Mouse (Mus musculus) intestine, embryonic 15.5 days (tissue): Measurements from ENCODE around the gene Fkbp1a. TPM values are rescaled to one million over a fixed set of nuclear protein-coding genes. Genes with fewer than 3 reads are reported as not detected.

ENCODE experiments used
- ATAC-seq: fragments of 200-750 bp; cut with Nextera tagmentation; 2 replicates; pipeline ENCODE4 v1.8.0; 2017; ENCODE audit warnings: moderate TSS enrichment, moderate library complexity
- H3K27ac ChIP-seq: fragments of 300-500 bp; sonication (generic); 2 replicates; pipeline ENCODE4 v1.5.1; 2015; ENCODE audit warnings: mild to moderate bottlenecking, inconsistent platforms
- H3K27me3 ChIP-seq: fragments of 300-500 bp; sonication (generic); replicated peaks from 2 replicates; pipeline ENCODE4 v1.6.1; 2015; ENCODE audit warnings: inconsistent platforms
- H3K36me3 ChIP-seq: fragments of 300-500 bp; sonication (generic); 2 replicates; pipeline ENCODE4 v1.6.1; 2015; ENCODE audit warnings: inconsistent platforms
- H3K4me1 ChIP-seq: fragments of 300-500 bp; sonication (generic); replicated peaks from 2 replicates; pipeline ENCODE4 v1.6.1; 2015; ENCODE audit warnings: inconsistent platforms
- H3K4me2 ChIP-seq: fragments of 300-500 bp; sonication (generic); replicated peaks from 2 replicates; pipeline ENCODE4 v1.6.1; 2015; ENCODE audit warnings: mild to moderate bottlenecking, inconsistent platforms
- H3K4me3 ChIP-seq: fragments of 300-500 bp; sonication (generic); replicated peaks from 2 replicates; pipeline ENCODE4 v1.5.1; 2015; ENCODE audit warnings: inconsistent platforms
- H3K9ac ChIP-seq: fragments of 300-500 bp; sonication (generic); 2 replicates; pipeline ENCODE4 v1.6.1; 2015; ENCODE audit warnings: inconsistent platforms
- H3K9me3 ChIP-seq: fragments of 300-500 bp; sonication (generic); 2 replicates; pipeline ENCODE4 v1.6.1; 2016; ENCODE audit warnings: inconsistent platforms
- WGBS: fragments of 180-500 bp; shearing (Covaris S2); methylation state at CpG from one replicate; pipeline ENCODE4 v1.1.7; 2015; 5-methylcytosine and 5-hydroxymethylcytosine counted together
- polyA plus RNA-seq: library from polyadenylated mRNA; unstranded; fragments of >200 nt; fragmentation: Nextera tagmentation; extraction: Ambion mirVana; gene quantifications from 2 replicates; pipeline ENCODE4 v1.2.1, GENCODE M21; 2015

The Fkbp1a gene
- polyA plus RNA-seq, 1 experiment from 2014 or later: 626 TPM

DNA sequence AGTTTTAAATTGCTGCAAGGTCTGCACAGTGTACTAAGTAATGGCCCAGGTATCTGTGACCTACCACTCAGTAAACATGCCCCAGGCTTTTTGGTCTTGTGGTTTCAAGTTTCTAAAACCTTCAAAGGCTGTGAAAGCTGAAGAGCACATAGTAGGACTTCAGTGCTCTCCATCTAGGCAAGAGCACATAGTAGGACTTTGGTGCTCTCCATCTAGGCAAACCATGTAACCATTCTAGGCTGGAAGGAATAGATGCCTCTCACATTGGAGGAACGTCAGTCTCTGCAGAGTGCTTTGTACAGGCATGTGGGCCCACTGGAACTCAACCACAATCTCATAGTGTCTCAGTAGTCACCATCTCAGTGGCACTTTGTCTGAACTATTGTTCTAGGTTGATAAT is 21.7 kb downstream of the Fkbp1a start:
- WGBS: 82% methylated on average over 1 of the region's 1 CpGs
- H3K27ac ChIP-seq: no peak overlapping the region
- H3K36me3 ChIP-seq: peaks cover 21% of the 10 kb centered on the region

DNA sequence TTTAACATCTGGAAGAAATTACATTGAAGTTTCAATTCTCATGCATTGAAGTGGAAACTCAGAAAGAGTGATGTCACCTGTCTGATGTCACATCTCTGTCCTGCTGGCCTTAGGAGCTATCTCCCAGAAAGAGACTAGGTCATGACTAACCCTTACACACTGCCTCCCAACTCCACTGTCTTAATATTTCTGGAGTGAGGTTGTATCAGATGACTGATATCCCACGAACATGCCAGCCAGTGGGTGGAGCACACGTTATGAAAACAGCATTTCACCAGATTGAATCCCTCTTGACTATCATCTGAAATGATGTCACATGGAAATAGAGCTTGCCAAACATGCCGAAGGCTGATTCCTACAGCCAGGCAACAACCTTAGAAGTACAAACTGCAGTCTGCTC is 22.7 kb downstream of the Fkbp1a start:
- H3K27ac ChIP-seq: no peak overlapping the region
- ATAC-seq: no peak

More for the DNA sequence above, 21.7 kb downstream of the Fkbp1a start:
- H3K4me2 ChIP-seq: no peak overlapping the region
- no peak overlapping the region for H3K4me3 ChIP-seq
- H3K4me1 ChIP-seq: 0 out of 2 replicates have a peak, but pooled peaks cover 4% of the 10 kb centered on the region
- no peaks in the 10 kb centered on the region for H3K9me3 ChIP-seq
- H3K27me3 ChIP-seq: no peaks in the 10 kb centered on the region
- H3K9ac ChIP-seq: no peak overlapping the region
- peak; percentile 6; the same call in 1 of the 2 replicates for ATAC-seq

DNA sequence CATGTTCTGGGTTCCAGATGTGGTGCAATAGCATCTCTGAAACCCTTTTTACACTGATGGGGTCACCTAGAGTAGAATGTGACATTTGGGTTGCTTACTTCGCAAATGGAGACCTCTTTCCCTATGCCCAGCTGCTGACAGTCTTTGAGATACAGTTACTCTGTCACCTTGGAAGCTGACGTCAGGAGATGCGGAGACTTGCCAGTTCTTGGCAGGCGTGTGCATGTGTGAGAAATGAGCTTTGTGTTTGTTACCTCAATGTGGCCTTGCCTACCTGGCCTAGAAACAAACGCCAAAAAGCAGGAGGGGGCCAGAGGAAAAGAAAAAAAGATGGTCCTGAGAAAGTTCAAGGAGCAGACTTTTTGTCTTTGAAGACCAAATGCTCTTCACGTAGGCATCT is 24.6 kb downstream of the Fkbp1a start:
- WGBS: 84% methylated on average over 6 of the region's 6 CpGs
- ATAC-seq: no peak
- H3K4me3 ChIP-seq: no peak overlapping the region
- H3K9ac ChIP-seq: no peak overlapping the region
- H3K4me2 ChIP-seq: no peak overlapping the region
- 0 out of 2 replicates have a peak, but pooled peaks cover 4% of the 10 kb centered on the region for H3K4me1 ChIP-seq
- no peaks in the 10 kb centered on the region for H3K27me3 ChIP-seq
- H3K36me3 ChIP-seq: peaks cover 6% of the 10 kb centered on the region; the same call in 1 of the 2 replicates
- no peaks in the 10 kb centered on the region for H3K9me3 ChIP-seq
- no peak overlapping the region for H3K27ac ChIP-seq

More for the DNA sequence above, 22.7 kb downstream of the Fkbp1a start:
- Histone ChIP-seq H3K36me3 (peaks cover 11% of the 10 kb centered on the region), H3K4me2 (no peak overlapping the region), H3K9ac (no peak overlapping the region), H3K4me1 (0 out of 2 replicates have a peak, but pooled peaks cover 4% of the 10 kb centered on the region), H3K4me3 (no peak overlapping the region), H3K9me3 (no peaks in the 10 kb centered on the region), H3K27me3 (no peaks in the 10 kb centered on the region)
- WGBS: 63% methylated on average over 3 of the region's 3 CpGs

DNA sequence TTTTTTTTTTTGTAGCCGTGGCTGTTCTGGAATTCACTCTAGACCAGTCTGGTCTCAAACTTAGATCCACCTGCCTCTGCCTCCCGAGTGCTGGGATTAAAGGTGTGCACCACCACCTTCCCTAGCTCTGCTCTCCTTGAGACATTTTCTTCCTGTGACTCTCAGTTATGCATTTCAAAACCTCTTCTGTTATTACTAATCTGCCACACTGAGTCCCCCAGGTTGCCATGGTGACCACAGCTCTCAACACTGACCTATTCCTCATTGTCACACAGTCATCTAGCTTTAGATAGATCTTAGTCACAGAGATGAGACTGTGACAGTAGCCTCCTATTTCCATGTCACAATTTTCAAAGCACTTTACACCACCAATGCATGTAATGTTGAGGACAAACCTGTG is 27.2 kb downstream of the Fkbp1a start:
- Histone ChIP-seq H3K4me1 (no peaks in the 10 kb centered on the region), H3K27ac (no peak overlapping the region), H3K9ac (no peak overlapping the region), H3K27me3 (no peaks in the 10 kb centered on the region), H3K9me3 (no peaks in the 10 kb centered on the region), H3K36me3 (no peaks in the 10 kb centered on the region), H3K4me2 (no peak overlapping the region), H3K4me3 (no peak overlapping the region)
- no peak for ATAC-seq
- WGBS: 76% methylated on average over 2 of the region's 2 CpGs

DNA sequence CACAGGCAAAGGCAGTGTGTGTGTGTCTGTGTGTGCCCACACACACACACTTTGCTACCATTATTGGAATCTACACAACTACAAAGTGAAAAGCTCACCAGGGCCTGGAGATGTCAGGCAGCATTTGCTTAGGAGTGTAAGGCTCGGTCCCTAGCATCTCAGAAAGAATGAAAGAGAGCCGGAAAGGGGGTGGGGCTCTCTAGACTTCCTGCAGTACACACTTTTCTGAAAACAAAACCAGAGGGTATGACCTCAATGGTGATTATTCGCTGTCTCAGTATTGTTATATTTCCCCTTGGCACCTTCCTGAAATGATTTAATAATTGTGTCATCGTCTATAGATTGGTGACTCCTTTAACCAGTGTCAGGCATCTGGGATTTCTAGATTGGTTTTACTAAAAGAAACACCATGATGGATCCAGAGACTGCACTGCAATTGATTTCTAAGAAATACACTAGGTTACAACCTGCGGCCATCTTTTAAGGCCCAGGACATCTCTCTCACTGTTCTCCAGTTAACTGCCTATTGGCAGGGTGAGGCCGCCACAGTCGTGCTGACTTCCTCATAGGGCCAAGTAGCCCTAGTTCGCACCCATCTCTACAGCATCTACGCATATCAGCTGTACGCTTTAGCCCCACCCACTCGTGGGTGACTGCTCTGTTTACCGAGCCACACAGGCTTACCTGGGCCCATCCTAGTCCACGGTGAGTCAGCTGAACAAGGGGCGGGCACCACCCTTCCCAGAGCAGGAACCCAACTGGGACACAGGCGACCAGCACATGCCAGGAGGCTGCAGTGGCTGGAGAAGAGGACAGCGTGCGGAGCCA is 29.8 kb downstream of the Fkbp1a start, which contains the start of gene Sdcbp2:
Gene Sdcbp2 (plus strand): TSS at position 750 of the 828 bp plus-strand sequence.
- 56% methylated on average over 17 of the region's 17 CpGs for WGBS
- no peaks in the 10 kb centered on the region for H3K36me3 ChIP-seq
- peak within 1 kb of the TSS; percentile 18; the same call in 1 of the 2 replicates for H3K27ac ChIP-seq
- no peak within 1 kb of the TSS for H3K4me3 ChIP-seq
- no peaks in the 10 kb centered on the region for H3K27me3 ChIP-seq
- peak; percentile 89 for ATAC-seq
- peak within 1 kb of the TSS; percentile 5; the same call in 1 of the 2 replicates for H3K4me2 ChIP-seq
- H3K9me3 ChIP-seq: no peaks in the 10 kb centered on the region
- no peaks in the 10 kb centered on the region; the same call in 1 of the 2 replicates for H3K4me1 ChIP-seq
- H3K9ac ChIP-seq: no peak within 1 kb of the TSS

DNA sequence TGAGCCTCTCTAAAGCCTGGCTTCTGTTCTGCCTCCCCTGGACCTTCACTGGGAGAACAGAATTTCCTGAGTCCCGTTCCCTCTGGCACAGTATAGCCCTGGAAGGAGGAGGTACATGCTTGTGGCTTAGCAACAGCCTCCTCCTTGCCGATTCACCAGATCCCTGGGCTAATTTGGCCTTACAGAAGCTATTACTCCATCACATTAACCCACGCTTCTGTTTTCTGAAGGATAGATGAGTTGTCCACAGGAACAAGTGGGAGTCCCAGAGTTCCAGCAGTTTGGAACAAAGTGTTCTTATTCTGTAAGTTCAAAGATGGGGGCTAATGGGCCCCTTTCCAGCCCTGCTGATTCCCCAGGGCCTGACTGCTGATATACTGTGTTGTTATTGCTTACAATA is 31.4 kb downstream of the Fkbp1a start:
- WGBS: 72% methylated on average over 3 of the region's 3 CpGs
- no peak overlapping the region for H3K4me3 ChIP-seq
- no peaks in the 10 kb centered on the region; the same call in 1 of the 2 replicates for H3K4me1 ChIP-seq

DNA sequence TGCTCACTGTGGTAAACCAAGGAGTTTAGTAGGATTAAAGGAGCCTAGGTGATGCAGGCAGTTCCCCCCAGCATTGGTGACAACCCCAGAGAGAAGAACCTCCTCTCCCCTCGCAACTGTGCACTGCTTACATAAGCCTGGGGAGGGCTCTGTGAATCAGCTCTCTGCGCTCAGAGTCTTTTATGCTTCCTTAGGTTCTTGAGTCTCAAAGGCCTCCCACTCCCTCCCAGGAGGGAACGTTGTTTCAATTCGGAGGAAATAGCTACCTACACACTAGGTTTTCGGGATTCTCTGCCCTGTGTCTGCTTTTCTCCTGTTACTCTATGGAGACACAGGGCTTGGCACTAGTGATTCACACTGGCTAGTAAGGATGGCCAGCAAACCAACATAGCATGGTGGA is 32.3 kb downstream of the Fkbp1a start:
- Histone ChIP-seq H3K4me2 (no peak overlapping the region), H3K36me3 (no peaks in the 10 kb centered on the region), H3K4me1 (no peaks in the 10 kb centered on the region; the same call in 1 of the 2 replicates), H3K27ac (no peak overlapping the region), H3K9me3 (no peaks in the 10 kb centered on the region), H3K4me3 (no peak overlapping the region), H3K9ac (no peak overlapping the region), H3K27me3 (no peaks in the 10 kb centered on the region)
- no peak for ATAC-seq
- 81% methylated on average over 5 of the region's 5 CpGs for WGBS

More for the DNA sequence above, 31.4 kb downstream of the Fkbp1a start:
- no peak for ATAC-seq
- Histone ChIP-seq H3K27me3 (no peaks in the 10 kb centered on the region), H3K9me3 (no peaks in the 10 kb centered on the region), H3K4me2 (no peak overlapping the region), H3K9ac (no peak overlapping the region), H3K27ac (no peak overlapping the region), H3K36me3 (no peaks in the 10 kb centered on the region)

DNA sequence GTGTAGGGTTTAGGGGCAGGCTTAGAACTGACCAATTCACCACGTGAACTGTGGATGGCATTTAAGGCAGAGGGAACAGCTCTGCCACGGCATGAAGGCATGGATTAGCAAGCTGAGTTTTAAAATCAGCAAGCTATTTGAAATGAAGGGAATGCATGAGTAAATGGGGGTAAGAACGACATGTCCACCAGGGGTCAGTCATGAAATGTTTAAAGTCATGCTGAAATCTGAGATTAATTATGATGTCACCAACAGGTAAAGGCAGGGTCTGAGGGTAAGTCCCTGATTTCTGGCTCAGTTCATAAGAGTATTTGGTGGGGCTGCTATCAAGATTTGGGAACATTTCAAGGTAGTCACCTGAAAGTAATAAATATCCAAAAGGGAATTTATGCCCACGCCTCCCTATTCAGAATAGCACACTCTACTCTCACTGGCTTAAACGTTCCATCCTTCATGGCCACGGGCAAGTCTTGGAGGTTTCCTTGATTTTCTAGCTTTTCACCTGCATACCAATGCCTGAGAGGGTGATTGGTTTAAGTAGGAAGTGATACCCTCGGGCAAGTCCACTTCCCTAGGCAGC is 32.9 kb downstream of the Fkbp1a start:
- peak overlapping the region; percentile 81 for H3K27ac ChIP-seq
- H3K36me3 ChIP-seq: no peaks in the 10 kb centered on the region
- peak overlapping the region; percentile 45; the same call in 1 of the 2 replicates for H3K9ac ChIP-seq
- WGBS: 33% methylated on average over 7 of the region's 7 CpGs
- H3K4me1 ChIP-seq: no peaks in the 10 kb centered on the region; the same call in 1 of the 2 replicates
- H3K9me3 ChIP-seq: no peaks in the 10 kb centered on the region
- H3K27me3 ChIP-seq: no peaks in the 10 kb centered on the region
- H3K4me2 ChIP-seq: peak overlapping the region; percentile 81
- peak overlapping the region; percentile 38 for H3K4me3 ChIP-seq
- peak; percentile 1 for ATAC-seq

DNA sequence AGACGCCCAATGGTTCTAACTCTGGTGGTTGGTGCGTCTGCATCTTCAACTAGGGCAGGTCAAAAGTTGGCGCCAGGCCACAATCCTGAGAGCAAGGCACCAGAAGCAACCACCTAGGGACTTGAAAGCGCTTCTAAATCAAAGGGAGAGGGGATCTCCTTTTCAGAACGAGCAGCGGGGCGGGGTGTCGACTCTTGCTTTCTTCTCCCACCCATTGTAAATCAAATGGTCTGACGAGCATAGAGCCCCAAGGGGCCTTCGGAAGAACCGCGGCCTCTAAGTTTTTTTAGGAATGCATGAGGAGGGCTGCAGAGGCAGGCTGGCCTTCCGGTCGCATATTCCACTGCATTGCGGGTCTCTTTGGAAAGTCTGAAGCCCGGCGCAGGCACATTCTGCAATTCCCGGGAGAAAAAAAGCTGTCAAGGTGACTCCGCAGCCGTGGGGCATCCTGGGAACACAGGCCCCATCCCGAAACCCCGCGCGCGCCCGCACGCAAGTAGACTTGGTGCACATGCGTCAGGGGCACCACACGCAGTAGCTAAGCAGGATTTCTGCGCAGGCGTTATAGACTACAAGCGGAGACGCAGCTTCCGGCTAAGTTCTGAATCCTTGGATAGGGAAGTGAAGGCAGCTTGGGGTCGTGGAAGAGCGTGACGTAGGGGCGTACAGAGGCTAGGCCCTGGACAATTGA is 33.6 kb downstream of the Fkbp1a start:
- ATAC-seq: peak; percentile 82
- WGBS: 2% methylated on average over 38 of the region's 38 CpGs
- no peaks in the 10 kb centered on the region for H3K27me3 ChIP-seq
- H3K9me3 ChIP-seq: no peaks in the 10 kb centered on the region
- peak overlapping the region; percentile 81 for H3K4me2 ChIP-seq
- peak overlapping the region; percentile 38 for H3K4me3 ChIP-seq
- no peaks in the 10 kb centered on the region for H3K36me3 ChIP-seq
- H3K9ac ChIP-seq: peak overlapping the region; percentile 45
- H3K27ac ChIP-seq: peak overlapping the region; percentile 81
- H3K4me1 ChIP-seq: no peaks in the 10 kb centered on the region; the same call in 1 of the 2 replicates

DNA sequence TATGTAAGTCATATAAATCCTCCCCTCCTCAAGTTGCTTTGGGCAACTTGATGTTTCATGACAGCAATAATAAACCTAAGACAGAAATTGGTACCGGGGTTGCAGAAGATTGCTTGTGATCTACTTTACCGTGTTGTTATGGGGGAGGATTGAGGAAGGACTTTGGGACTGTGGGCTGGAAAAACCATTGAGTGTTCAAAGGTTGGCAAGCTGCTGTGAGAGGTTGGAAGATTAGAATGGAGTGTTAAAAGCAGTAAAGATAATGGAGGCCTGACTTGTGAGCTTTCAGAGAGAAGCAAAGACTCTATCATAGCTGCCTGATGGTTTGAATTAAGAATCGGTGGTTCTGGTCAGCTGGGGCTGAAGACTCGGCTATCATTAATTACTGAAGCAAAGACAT is 36.9 kb downstream of the Fkbp1a start:
- Histone ChIP-seq H3K4me3 (no peak overlapping the region), H3K27me3 (no peaks in the 10 kb centered on the region), H3K9ac (no peak overlapping the region), H3K4me2 (no peak overlapping the region), H3K27ac (peak overlapping the region; percentile 29; the same call in 1 of the 2 replicates), H3K36me3 (no peaks in the 10 kb centered on the region), H3K9me3 (no peaks in the 10 kb centered on the region), H3K4me1 (no peaks in the 10 kb centered on the region; the same call in 1 of the 2 replicates)
- ATAC-seq: peak; percentile 32; the same call in 1 of the 2 replicates
- 70% methylated on average over 4 of the region's 4 CpGs for WGBS

DNA sequence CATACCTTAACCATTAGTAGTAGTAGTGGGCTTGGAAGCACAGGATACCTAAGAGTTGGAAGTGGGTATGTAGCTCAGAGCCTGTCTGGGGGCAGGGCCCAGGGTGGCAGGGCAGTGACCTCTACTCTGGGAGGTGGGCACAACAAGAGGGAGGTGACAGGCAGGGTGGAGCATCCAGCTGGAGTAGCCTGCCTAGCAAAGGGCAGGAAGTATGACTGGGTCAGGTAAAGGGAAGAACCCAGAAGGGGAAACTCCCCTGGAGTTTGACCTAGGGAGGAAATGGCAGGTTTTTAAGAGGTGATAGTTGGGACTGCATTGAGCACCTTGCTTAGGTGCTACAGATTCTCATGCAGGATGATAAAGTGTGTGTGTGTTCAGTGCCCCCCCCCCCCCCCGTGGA is 38.7 kb downstream of the Fkbp1a start:
- H3K4me1 ChIP-seq: no peaks in the 10 kb centered on the region
- no peaks in the 10 kb centered on the region for H3K36me3 ChIP-seq
- H3K27me3 ChIP-seq: no peaks in the 10 kb centered on the region
- H3K4me2 ChIP-seq: no peak overlapping the region
- H3K27ac ChIP-seq: no peak overlapping the region
- WGBS: 27% methylated on average over 1 of the region's 1 CpGs
- no peak overlapping the region for H3K9ac ChIP-seq
- H3K4me3 ChIP-seq: no peak overlapping the region
- ATAC-seq: peak; percentile 40
- H3K9me3 ChIP-seq: no peaks in the 10 kb centered on the region

DNA sequence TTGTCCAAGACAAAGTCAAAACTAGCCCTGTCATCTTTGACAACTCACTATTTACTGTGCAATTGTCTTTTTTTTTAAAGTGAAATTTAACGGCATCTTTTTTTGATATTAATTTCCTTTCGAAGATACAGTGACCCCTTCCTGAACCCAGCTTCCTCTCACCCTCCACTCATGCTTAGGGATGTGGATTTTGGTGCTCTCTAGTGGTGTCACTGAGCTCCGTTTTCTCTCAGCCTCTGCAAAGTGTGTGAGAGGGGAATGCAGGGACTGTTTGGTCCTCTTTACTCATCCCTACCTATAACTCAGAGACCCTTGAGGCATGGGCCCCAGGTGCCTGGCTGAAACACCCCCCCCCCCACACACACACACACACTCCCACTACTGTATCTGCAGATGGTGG is 43.7 kb downstream of the Fkbp1a start:
- Histone ChIP-seq H3K27me3 (no peaks in the 10 kb centered on the region), H3K27ac (no peak overlapping the region), H3K4me1 (no peaks in the 10 kb centered on the region), H3K4me2 (no peak overlapping the region), H3K9me3 (no peaks in the 10 kb centered on the region), H3K9ac (no peak overlapping the region), H3K4me3 (no peak overlapping the region), H3K36me3 (no peaks in the 10 kb centered on the region)
- WGBS: 44% methylated on average over 3 of the region's 3 CpGs
- no peak for ATAC-seq
